Mouse (Mus musculus) heart, embryonic 10.5 days (tissue): Measurements from ENCODE around the gene Olfr613. TPM values are rescaled to one million over a fixed set of nuclear protein-coding genes. Genes with fewer than 3 reads are reported as not detected.
"Not testable (repeated sequence)": the region's sequence is repeated elsewhere in the genome, so short reads cannot be mapped to it uniquely, and the experiment has no call there.

ENCODE experiments used
- DNase-seq: peaks from one replicate; pipeline ENCODE4 v3.0.0-alpha.2; 2017; ENCODE audit warnings: low spot score
- H3K27ac ChIP-seq: fragments of 300-500 bp; sonication (generic); 2 replicates; pipeline ENCODE4 v1.5.1; 2016; ENCODE audit warnings: mild to moderate bottlenecking
- H3K27me3 ChIP-seq: fragments of 300-500 bp; sonication (generic); 2 replicates; pipeline ENCODE4 v1.6.1; 2016; ENCODE audit warnings: mild to moderate bottlenecking; ENCODE audit not compliant: poor library complexity, insufficient read depth, severe bottlenecking
- H3K36me3 ChIP-seq: fragments of 300-500 bp; sonication (generic); 2 replicates; pipeline ENCODE4 v1.6.1; 2016; ENCODE audit warnings: mild to moderate bottlenecking, moderate library complexity
- H3K4me1 ChIP-seq: fragments of 300-500 bp; sonication (generic); 2 replicates; pipeline ENCODE4 v1.6.1; 2016; ENCODE audit warnings: mild to moderate bottlenecking
- H3K4me3 ChIP-seq: fragments of 300-500 bp; sonication (generic); 2 replicates; pipeline ENCODE4 v1.5.1; 2016; ENCODE audit warnings: mild to moderate bottlenecking, moderate library complexity
- H3K9me3 ChIP-seq: fragments of 300-500 bp; sonication (generic); 2 replicates; pipeline ENCODE4 v1.6.1; 2016; ENCODE audit warnings: mild to moderate bottlenecking, moderate library complexity
- WGBS: fragments of 180-500 bp; shearing (Covaris S2); methylation state at CpG from one replicate; pipeline ENCODE4 v1.1.7; 2016; 5-methylcytosine and 5-hydroxymethylcytosine counted together
- microRNA-seq: library from miRNA; unstranded; fragments of <30 nt; microRNA quantifications from one replicate; pipeline ENCODE4, GENCODE M21; 2017
- polyA plus RNA-seq: library from polyadenylated mRNA; unstranded; fragments of >200 nt; fragmentation: Nextera tagmentation; extraction: Ambion mirVana; gene quantifications from 2 replicates; pipeline ENCODE4 v1.2.1, GENCODE M21; 2016

Gene Olfr613
- not detected in 2 replicates for polyA plus RNA-seq

GRCm38 (mm10) chr7:103547774-103548173, at the start of gene Olfr613:
TSS of gene Olfr613 (plus strand) at chr7:103548074.
- Histone ChIP-seq H3K4me3 (no peak within 1 kb of the TSS), H3K36me3 (no peaks in the 10 kb centered on the region), H3K4me1 (no peaks in the 10 kb centered on the region), H3K27ac (no peak within 1 kb of the TSS), H3K9me3 (no peaks in the 10 kb centered on the region), H3K27me3 (no peaks in the 10 kb centered on the region)
- 80% methylated on average over 2 of the region's 2 CpGs for WGBS
- no peak for DNase-seq

DNA sequence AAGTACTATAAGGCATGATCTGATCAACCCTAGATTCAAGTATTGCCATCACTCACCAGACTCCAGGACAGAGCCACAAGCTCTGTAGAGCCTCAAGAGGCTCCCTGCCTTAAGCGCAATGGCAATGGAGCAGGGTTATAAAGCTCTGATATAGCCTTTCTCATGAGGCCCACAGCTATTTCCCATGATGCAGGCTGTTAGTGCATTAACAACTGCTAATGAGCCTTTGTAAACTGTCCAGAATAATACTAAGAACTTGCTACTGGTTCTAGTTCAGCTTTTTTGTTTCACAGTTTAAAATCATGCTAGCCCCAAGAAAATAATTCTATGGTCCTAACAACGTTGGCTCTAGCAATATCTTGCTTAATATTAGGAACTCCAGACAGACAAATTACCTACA, 35.9 kb upstream of the Olfr613 start, which contains the start of gene Olfr610:
Gene Olfr610, minus strand, starts transcription at position 101 of the 400 bp plus-strand sequence.
- Histone ChIP-seq H3K4me1 (no peaks in the 10 kb centered on the region), H3K36me3 (no peaks in the 10 kb centered on the region), H3K9me3 (no peaks in the 10 kb centered on the region), H3K27ac (no peak within 1 kb of the TSS), H3K4me3 (no peak within 1 kb of the TSS), H3K27me3 (no peaks in the 10 kb centered on the region)
- no peak for DNase-seq
- WGBS: 75% methylated on average over 2 of the region's 2 CpGs

- not testable (repeated sequence) for H3K27ac ChIP-seq, H3K9me3 ChIP-seq, H3K36me3 ChIP-seq, H3K4me1 ChIP-seq, H3K4me3 ChIP-seq, DNase-seq, H3K27me3 ChIP-seq
- WGBS: 60% methylated on average over 1 of the region's 1 CpGs
Measured at GRCm38 (mm10) chr7:103520746-103521145, 27.1 kb upstream of the Olfr613 start, which contains the start of gene Olfr611. TSS of gene Olfr611 (minus strand) at chr7:103520846.

GRCm38 (mm10) chr7:103542617-103543016, 5.3 kb upstream of the Olfr613 start, which contains the start of gene Olfr612:
TSS of gene Olfr612 (minus strand) at chr7:103542717.
- not testable (repeated sequence) for H3K4me3 ChIP-seq, H3K27ac ChIP-seq, DNase-seq, H3K27me3 ChIP-seq, H3K4me1 ChIP-seq, H3K36me3 ChIP-seq, H3K9me3 ChIP-seq
- WGBS: 82% methylated on average over 2 of the region's 2 CpGs

- no peak for DNase-seq
- 75% methylated on average over 2 of the region's 2 CpGs for WGBS
- no peaks in the 10 kb centered on the region for H3K27me3 ChIP-seq
- no peaks in the 10 kb centered on the region for H3K36me3 ChIP-seq
- H3K9me3 ChIP-seq: no peaks in the 10 kb centered on the region
- no peak within 1 kb of the TSS for H3K4me3 ChIP-seq
- H3K27ac ChIP-seq: no peak within 1 kb of the TSS
- no peaks in the 10 kb centered on the region for H3K4me1 ChIP-seq
Measured at GRCm38 (mm10) chr7:103555779-103556178, 7.9 kb downstream of the Olfr613 start, which contains the start of gene Olfr615. TSS of gene Olfr615 (plus strand) at chr7:103556079.

DNA sequence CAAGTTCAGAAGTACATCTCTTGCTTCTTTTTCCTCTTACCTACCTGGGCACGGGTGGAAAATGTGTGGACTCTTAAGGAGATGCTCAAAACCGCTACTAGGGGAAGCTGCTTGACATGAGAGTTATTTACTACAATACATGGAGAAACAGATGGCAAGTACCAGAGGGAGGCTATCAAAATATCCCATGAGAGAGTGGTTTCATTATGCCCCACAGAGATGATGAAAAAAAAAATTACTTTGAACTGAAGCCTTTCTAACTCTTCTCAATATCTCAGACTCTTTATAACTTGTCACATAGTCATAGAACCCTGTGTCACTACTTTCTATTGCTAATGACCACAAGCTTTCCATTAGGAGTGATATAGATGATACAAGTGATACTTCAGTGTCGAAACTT, 21.2 kb downstream of the Olfr613 start, which contains the start of gene Olfr616:
Gene Olfr616, minus strand, starts transcription at position 101 of the 400 bp plus-strand sequence.
- peaks cover 3% of the 10 kb centered on the region; the same call in 1 of the 2 replicates for H3K4me1 ChIP-seq
- H3K36me3 ChIP-seq: no peaks in the 10 kb centered on the region
- 76% methylated on average over 3 of the region's 3 CpGs for WGBS
- no peak for DNase-seq
- no peaks in the 10 kb centered on the region for H3K9me3 ChIP-seq
- no peaks in the 10 kb centered on the region for H3K27me3 ChIP-seq
- H3K4me3 ChIP-seq: no peak within 1 kb of the TSS
- no peak within 1 kb of the TSS for H3K27ac ChIP-seq

GRCm38 (mm10) chr7:103572761-103573160, 24.9 kb downstream of the Olfr613 start, which contains the start of gene Olfr617:
TSS of gene Olfr617 (plus strand) at chr7:103573061.
- H3K4me1 ChIP-seq: peaks cover 3% of the 10 kb centered on the region; the same call in 1 of the 2 replicates
- no peaks in the 10 kb centered on the region for H3K9me3 ChIP-seq
- 88% methylated on average over 1 of the region's 1 CpGs for WGBS
- no peaks in the 10 kb centered on the region for H3K27me3 ChIP-seq
- H3K27ac ChIP-seq: no peak within 1 kb of the TSS
- no peak within 1 kb of the TSS for H3K4me3 ChIP-seq
- H3K36me3 ChIP-seq: no peaks in the 10 kb centered on the region
- no peak for DNase-seq

DNA sequence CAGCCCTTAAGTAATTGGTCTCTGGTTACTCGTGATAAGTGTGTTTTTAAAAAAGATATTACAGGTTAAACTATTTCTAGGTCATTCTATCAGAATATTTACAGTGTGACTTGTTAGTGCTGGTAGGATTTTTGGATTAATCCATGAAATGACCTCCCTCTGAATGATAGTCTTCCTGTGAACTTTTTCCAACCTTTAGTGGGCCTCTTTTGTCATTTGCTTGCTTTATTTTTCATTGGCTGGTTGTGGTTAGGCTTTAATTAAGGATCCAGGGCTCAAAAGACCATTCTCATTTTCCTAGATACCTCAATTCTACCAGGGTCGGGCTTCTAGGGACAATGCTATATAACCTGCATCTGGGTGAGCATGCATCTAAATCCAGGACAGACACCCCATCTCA, 41.9 kb downstream of the Olfr613 start, which contains the start of gene Olfr618:
Gene Olfr618, plus strand, starts transcription at position 301 of the 400 bp plus-strand sequence.
- Histone ChIP-seq H3K9me3 (no peaks in the 10 kb centered on the region), H3K36me3 (no peaks in the 10 kb centered on the region), H3K27ac (no peak within 1 kb of the TSS), H3K27me3 (no peaks in the 10 kb centered on the region), H3K4me1 (no peaks in the 10 kb centered on the region), H3K4me3 (no peak within 1 kb of the TSS)
- no peak for DNase-seq
- WGBS: 53% methylated on average over 2 of the region's 2 CpGs

- Histone ChIP-seq H3K36me3 (no peaks in the 10 kb centered on the region), H3K27me3 (no peaks in the 10 kb centered on the region), H3K9me3 (no peaks in the 10 kb centered on the region), H3K4me1 (no peaks in the 10 kb centered on the region), H3K4me3 (no peak within 1 kb of the TSS), H3K27ac (no peak within 1 kb of the TSS)
- DNase-seq: no peak
Measured at GRCm38 (mm10) chr7:103600275-103600674, 52.4 kb downstream of the Olfr613 start, which contains the start of gene Olfr619. TSS of gene Olfr619 (plus strand) at chr7:103600575.

Small RNAs within 50 kb of the gene (microRNA-seq; reads per million reads assigned to microRNA genes)
- gene Gm26506: not detected

Other genes starting within 250 kb of the Olfr613 start
- not detected in 2 replicates for gene Olfr596, start 242.4 kb upstream of the Olfr613 start, polyA plus RNA-seq
- gene Olfr597, start 231.8 kb upstream of the Olfr613 start, polyA plus RNA-seq: not detected in 2 replicates
- gene Olfr598, start 224.5 kb upstream of the Olfr613 start, polyA plus RNA-seq: not detected in 2 replicates
- gene Olfr599, start 212.2 kb upstream of the Olfr613 start, polyA plus RNA-seq: not detected in 2 replicates
- not detected in 2 replicates for gene Olfr600, start 198.4 kb upstream of the Olfr613 start, polyA plus RNA-seq
- gene Olfr601, start 185.4 kb upstream of the Olfr613 start, polyA plus RNA-seq: not detected in 2 replicates
- gene Olfr603, start 161.9 kb upstream of the Olfr613 start, polyA plus RNA-seq: not detected in 2 replicates
- gene Usp17lc, start 133.0 kb upstream of the Olfr613 start, polyA plus RNA-seq: not detected in 2 replicates
- gene Olfr605, start 102.6 kb upstream of the Olfr613 start, polyA plus RNA-seq: not detected in 2 replicates
- gene Olfr606, start 99.0 kb upstream of the Olfr613 start, polyA plus RNA-seq: not detected in 2 replicates
- not detected in 2 replicates for gene Olfr607, start 83.9 kb upstream of the Olfr613 start, polyA plus RNA-seq
- gene Olfr608, start 78.2 kb upstream of the Olfr613 start, polyA plus RNA-seq: 0.14 TPM in 1 of 2 replicates, not detected in the other
- not detected in 2 replicates for gene Olfr609, start 50.0 kb upstream of the Olfr613 start, polyA plus RNA-seq
- gene Olfr610, start 36.0 kb upstream of the Olfr613 start, polyA plus RNA-seq: not detected in 2 replicates
- gene Olfr611, start 27.2 kb upstream of the Olfr613 start, polyA plus RNA-seq: not detected in 2 replicates
- not detected in 2 replicates for gene Olfr612, start 5.4 kb upstream of the Olfr613 start, polyA plus RNA-seq
- gene Olfr615, start 8.0 kb downstream of the Olfr613 start, polyA plus RNA-seq: not detected in 2 replicates
- not detected in 2 replicates for gene Olfr616, start 21.1 kb downstream of the Olfr613 start, polyA plus RNA-seq
- not detected in 2 replicates for gene Olfr617, start 25.0 kb downstream of the Olfr613 start, polyA plus RNA-seq
- not detected in 2 replicates for gene Olfr618, start 42.0 kb downstream of the Olfr613 start, polyA plus RNA-seq
- not detected in 2 replicates for gene Olfr619, start 52.5 kb downstream of the Olfr613 start, polyA plus RNA-seq
- not detected in 2 replicates for gene Olfr620, start 64.5 kb downstream of the Olfr613 start, polyA plus RNA-seq
- gene Olfr622, start 94.6 kb downstream of the Olfr613 start, polyA plus RNA-seq: not detected in 2 replicates
- gene Olfr623, start 115.6 kb downstream of the Olfr613 start, polyA plus RNA-seq: not detected in 2 replicates
- not detected in 2 replicates for gene Olfr624, start 123.1 kb downstream of the Olfr613 start, polyA plus RNA-seq
- not detected in 2 replicates for gene Olfr625-ps1, start 134.6 kb downstream of the Olfr613 start, polyA plus RNA-seq
- not detected in 2 replicates for gene Olfr243, start 166.6 kb downstream of the Olfr613 start, polyA plus RNA-seq
- not detected in 2 replicates for gene Olfr628, start 182.3 kb downstream of the Olfr613 start, polyA plus RNA-seq
- gene Olfr629, start 196.9 kb downstream of the Olfr613 start, polyA plus RNA-seq: not detected in 2 replicates
- gene Olfr630, start 209.3 kb downstream of the Olfr613 start, polyA plus RNA-seq: not detected in 2 replicates
- not detected in 2 replicates for gene Olfr69, start 223.5 kb downstream of the Olfr613 start, polyA plus RNA-seq
- not detected in 2 replicates for gene Olfr68, start 231.6 kb downstream of the Olfr613 start, polyA plus RNA-seq
- gene Olfr67, start 243.7 kb downstream of the Olfr613 start, polyA plus RNA-seq: not detected in 2 replicates